Mouse (Mus musculus): Measurements from ENCODE around the gene Ptpra.

- TF ChIP-seq POLR2A (IDR thresholded peaks at IDR 0.05; ENCODE audit: insufficient read depth, low read length) (no peak), CTCF (IDR thresholded peaks at IDR 0.05; ENCODE audit: low read depth, low read length) (no peak), EP300 (IDR thresholded peaks at IDR 0.05; ENCODE audit: insufficient read depth, low read depth, low read length) (no peak)
These were observed 49.5 kb downstream of the Ptpra start for GRCm38 (mm10) chr2:130499546-130499945.

Data from ES-Bruce4 (cell line).